Mouse (Mus musculus) heart, embryonic 11.5 days (tissue): ENCODE measurements around the gene Smim22. TPM values are rescaled to one million over a fixed set of nuclear protein-coding genes. Genes with fewer than 3 reads are reported as not detected.

Experiments
- ATAC-seq: fragments of 200-750 bp; cut with Nextera tagmentation; replicated peaks from 2 replicates; pipeline ENCODE4 v1.8.0; 2017; ENCODE audit warnings: moderate library complexity; ENCODE audit not compliant: insufficient number of reproducible peaks, low FRiP score, low TSS enrichment
- H3K27ac ChIP-seq: fragments of 300-500 bp; sonication (generic); 2 replicates; pipeline ENCODE4 v1.5.1; 2014; ENCODE audit warnings: mild to moderate bottlenecking, low read depth, low read length
- H3K27me3 ChIP-seq: fragments of 300-500 bp; sonication (generic); 2 replicates; pipeline ENCODE4 v1.6.1; 2014; ENCODE audit warnings: mild to moderate bottlenecking, low read length, mixed read lengths; ENCODE audit not compliant: control insufficient read depth, insufficient read depth
- H3K36me3 ChIP-seq: fragments of 300-500 bp; sonication (generic); 2 replicates; pipeline ENCODE4 v1.6.1; 2014; ENCODE audit warnings: mild to moderate bottlenecking, low read length, moderate library complexity, mixed read lengths; ENCODE audit not compliant: control insufficient read depth, insufficient read depth
- H3K4me1 ChIP-seq: fragments of 300-500 bp; sonication (generic); 2 replicates; pipeline ENCODE4 v1.6.1; 2014; ENCODE audit warnings: low read length; ENCODE audit not compliant: control insufficient read depth, insufficient read depth
- H3K4me2 ChIP-seq: fragments of 300-500 bp; sonication (generic); 2 replicates; pipeline ENCODE4 v1.6.1; 2014; ENCODE audit warnings: mild to moderate bottlenecking, moderate library complexity
- H3K4me3 ChIP-seq: fragments of 300-500 bp; sonication (generic); 2 replicates; pipeline ENCODE4 v1.5.1; 2014; ENCODE audit warnings: low read depth, low read length
- H3K9ac ChIP-seq: fragments of 300-500 bp; sonication (generic); 2 replicates; pipeline ENCODE4 v1.6.1; 2014; ENCODE audit warnings: mild to moderate bottlenecking, low read depth, low read length, moderate library complexity
- H3K9me3 ChIP-seq: fragments of 300-500 bp; sonication (generic); replicated peaks from 2 replicates; pipeline ENCODE4 v1.6.1; 2016; ENCODE audit warnings: low read length; ENCODE audit not compliant: control insufficient read depth
- WGBS: fragments of 180-500 bp; shearing (Covaris S2); extraction: QIAGEN DNeasy Blood & Tissue Kit; methylation state at CpG from one replicate; pipeline ENCODE4 v1.1.7; 2014; ENCODE audit not compliant: insufficient replicate concordance; 5-methylcytosine and 5-hydroxymethylcytosine counted together
- polyA plus RNA-seq: library from polyadenylated mRNA; unstranded; fragments of >200 nt; fragmentation: Nextera tagmentation; extraction: Ambion mirVana; gene quantifications from 2 replicates; pipeline ENCODE4 v1.2.1, GENCODE M21; 2014

The Smim22 gene
- polyA plus RNA-seq, 1 experiment from 2014 or later: 3.2 TPM

DNA sequence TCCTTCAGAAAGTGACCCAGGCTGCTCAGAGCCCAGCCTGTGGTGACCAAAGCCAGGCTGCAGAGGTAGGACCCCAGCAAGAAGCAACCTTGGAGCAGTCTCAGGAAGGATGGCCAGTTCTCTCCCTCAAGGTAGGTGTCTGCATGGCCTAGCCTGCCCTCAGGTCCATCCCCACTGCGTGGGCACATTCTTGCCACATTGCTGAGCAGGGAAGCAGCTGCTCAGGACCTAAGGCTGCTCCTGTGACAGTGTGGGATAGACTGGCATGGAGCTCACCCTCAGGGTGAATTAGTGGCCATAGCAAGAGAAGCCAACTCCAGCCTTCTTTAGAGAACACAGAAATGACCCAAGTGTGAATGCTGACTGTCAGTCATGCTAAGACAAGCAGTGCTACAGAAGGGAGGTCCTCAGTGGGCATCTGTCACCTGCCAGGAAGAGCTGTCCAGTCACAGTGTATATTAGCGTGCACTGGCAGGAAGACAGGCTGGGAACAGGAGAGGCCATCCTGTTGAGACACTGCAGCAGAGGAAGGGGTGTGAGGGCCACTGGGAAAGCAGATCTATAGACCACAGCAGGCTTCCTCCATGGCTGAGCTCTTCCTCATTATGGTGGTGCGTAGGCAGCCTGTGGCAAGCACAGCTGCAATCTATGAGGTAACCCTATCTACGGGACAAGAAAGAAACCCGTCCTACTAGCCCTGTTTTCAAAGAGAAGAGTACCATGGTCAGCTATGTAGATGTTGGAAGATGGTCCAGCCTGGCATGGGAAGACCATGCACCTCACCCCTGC, 37.8 kb upstream of the Smim22 start:
- H3K4me2 ChIP-seq: no peak overlapping the region
- 74% methylated on average over 5 of the region's 5 CpGs for WGBS
- no peak overlapping the region for H3K9ac ChIP-seq
- 0 out of 2 replicates have a peak, but pooled peaks cover 2% of the 10 kb centered on the region for H3K4me1 ChIP-seq
- no peak for ATAC-seq
- H3K36me3 ChIP-seq: no peaks in the 10 kb centered on the region
- H3K27me3 ChIP-seq: no peaks in the 10 kb centered on the region
- no peak overlapping the region for H3K4me3 ChIP-seq
- H3K9me3 ChIP-seq: no peaks in the 10 kb centered on the region
- H3K27ac ChIP-seq: no peak overlapping the region

DNA sequence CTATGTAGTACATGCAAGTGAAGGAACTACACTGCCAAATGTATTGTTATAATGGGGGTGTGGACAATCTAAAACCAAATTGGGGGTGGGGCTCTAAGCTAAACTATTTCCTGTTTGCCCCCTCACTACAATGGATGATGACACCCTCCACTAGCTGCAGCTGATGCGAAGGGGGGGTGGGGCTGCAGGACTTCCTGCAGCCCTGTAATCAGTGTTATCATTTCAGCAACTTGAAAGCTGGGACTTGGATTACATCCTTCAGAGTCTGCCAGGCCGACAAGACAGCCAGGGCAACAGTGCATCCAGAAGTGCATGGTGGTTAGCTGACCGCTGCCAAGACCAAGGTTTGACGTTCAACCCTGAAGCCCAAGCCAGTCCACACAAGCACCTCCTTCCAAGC, 35.5 kb upstream of the Smim22 start:
- H3K9me3 ChIP-seq: no peaks in the 10 kb centered on the region
- 45% methylated on average over 4 of the region's 4 CpGs for WGBS
- H3K27ac ChIP-seq: no peak overlapping the region
- no peak for ATAC-seq
- H3K27me3 ChIP-seq: no peaks in the 10 kb centered on the region
- no peak overlapping the region for H3K9ac ChIP-seq
- no peak overlapping the region for H3K4me2 ChIP-seq
- no peaks in the 10 kb centered on the region for H3K4me1 ChIP-seq
- H3K36me3 ChIP-seq: no peaks in the 10 kb centered on the region
- no peak overlapping the region for H3K4me3 ChIP-seq

DNA sequence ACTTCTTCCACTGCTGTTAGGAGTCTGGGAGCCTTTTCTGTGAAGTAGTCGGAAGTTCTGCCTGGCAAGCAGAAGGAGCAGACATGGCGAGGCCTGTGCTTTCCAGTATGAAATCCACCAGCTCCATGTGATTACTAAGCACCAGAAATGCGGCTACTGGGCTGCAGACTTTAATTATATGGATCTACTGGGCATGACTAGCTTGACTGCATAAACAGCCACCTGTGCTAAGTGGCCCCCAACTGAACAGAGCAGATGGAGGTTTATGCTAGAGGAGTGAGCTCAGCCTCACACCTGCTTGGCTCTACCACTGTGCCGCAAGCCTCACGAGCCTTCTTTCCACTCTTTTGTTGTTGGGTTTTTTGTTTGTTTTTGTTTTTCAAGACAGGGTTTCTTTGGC, 32.6 kb upstream of the Smim22 start:
- H3K27me3 ChIP-seq: no peaks in the 10 kb centered on the region
- no peak overlapping the region for H3K4me3 ChIP-seq
- no peak for ATAC-seq
- no peaks in the 10 kb centered on the region for H3K36me3 ChIP-seq
- H3K4me1 ChIP-seq: peaks cover 10% of the 10 kb centered on the region
- no peak overlapping the region for H3K9ac ChIP-seq
- no peak overlapping the region for H3K4me2 ChIP-seq
- no peak overlapping the region for H3K27ac ChIP-seq
- 79% methylated on average over 5 of the region's 5 CpGs for WGBS
- H3K9me3 ChIP-seq: no peaks in the 10 kb centered on the region

DNA sequence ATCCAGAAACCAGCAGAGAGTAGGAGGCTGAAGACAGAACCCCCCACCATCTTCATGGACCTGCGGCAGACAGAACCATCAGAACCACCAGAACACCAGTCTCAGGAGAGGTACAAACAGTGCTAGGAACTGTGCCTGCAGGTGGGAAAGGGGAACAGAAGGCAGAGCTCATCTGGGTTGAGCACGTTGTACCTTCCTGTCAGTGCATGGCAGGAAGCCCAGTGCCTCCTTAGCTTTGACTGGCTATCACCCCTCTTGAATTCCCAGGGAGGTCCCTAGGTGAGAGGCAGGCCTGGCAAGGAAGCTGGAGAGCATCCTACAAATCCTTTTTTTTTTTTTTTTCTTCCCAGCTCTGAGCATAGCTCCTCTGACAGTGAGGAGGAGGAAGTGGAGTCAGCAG, 30.9 kb upstream of the Smim22 start:
- Histone ChIP-seq H3K9ac (no peak overlapping the region), H3K36me3 (no peaks in the 10 kb centered on the region), H3K27me3 (no peaks in the 10 kb centered on the region), H3K4me1 (peaks cover 10% of the 10 kb centered on the region), H3K9me3 (no peaks in the 10 kb centered on the region), H3K4me3 (no peak overlapping the region), H3K27ac (no peak overlapping the region), H3K4me2 (no peak overlapping the region)
- 68% methylated on average over 2 of the region's 2 CpGs for WGBS
- ATAC-seq: no peak

DNA sequence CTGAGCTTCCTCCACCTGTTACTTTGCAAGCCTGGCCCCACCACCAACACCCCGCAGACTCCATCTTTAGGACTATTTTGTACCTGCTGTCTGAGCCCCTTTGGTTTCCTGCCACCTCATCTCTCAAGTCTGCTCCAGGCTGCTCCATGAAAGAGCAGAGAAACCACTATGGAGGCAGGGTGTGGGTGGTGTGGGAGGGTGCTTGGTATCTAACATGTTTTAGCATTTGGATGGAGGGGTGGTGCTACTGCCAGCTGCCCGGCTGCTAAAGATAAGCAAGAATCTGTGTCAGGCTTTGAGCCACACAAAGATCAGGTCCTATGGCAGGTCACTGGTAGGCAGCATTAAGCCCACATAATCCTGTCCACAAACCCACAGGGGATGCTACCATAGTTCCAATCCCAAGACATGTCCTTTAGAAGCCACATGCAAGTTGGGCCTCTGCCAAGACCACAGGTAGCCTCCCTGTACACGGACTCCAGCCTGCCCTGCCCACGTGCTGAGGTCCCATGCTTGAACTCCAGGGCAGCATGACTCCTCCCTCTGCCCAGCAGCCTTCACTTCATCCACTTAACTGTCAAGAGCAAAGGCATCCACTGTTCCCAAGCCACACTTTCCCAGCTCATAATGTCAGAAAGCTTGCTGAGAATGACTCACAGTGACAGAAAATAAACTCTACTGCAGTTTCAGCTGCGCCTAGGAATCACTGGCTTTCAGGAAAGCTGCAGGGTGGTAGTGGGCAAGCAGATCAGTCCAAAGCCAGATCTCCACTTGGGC, 28.6 kb upstream of the Smim22 start:
- Histone ChIP-seq H3K4me1 (peaks cover 10% of the 10 kb centered on the region), H3K9me3 (no peaks in the 10 kb centered on the region), H3K4me2 (no peak overlapping the region), H3K27ac (peak overlapping the region; percentile 60; the same call in 1 of the 2 replicates), H3K36me3 (no peaks in the 10 kb centered on the region), H3K27me3 (no peaks in the 10 kb centered on the region), H3K9ac (no peak overlapping the region), H3K4me3 (no peak overlapping the region)
- WGBS: 34% methylated on average over 5 of the region's 5 CpGs
- 0 out of 2 replicates have a peak, but pooled peaks have one; percentile 56 for ATAC-seq

DNA sequence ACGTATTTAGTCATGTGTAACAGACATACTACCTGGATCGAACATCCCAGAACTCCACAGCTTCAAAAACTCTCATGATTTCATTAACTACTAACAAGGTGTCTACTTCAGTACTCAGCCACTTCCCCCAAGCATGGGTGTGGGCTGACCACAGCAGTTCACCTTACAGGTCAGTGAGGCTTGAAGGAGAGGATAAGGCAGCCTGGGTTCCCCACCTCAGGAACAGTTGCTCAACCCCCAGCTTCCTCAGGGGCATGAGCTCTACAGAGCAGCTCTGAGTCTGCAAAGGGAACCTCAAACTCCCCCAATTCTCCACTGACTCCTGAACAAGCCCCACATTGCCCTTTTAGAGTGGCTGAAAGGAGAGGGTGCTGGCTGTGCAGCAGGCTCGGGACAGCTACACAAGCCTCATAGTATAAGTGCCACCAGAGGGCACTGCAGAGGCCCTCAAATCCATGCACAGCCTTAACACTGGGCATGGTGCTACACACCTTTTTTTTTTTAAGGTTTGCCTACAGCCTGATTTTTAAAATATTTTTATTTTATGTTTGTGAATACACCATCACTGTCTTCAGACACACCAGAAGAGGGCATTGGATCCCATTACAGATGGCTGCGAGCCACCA, 27.2 kb upstream of the Smim22 start:
- no peaks in the 10 kb centered on the region for H3K27me3 ChIP-seq
- H3K9ac ChIP-seq: no peak overlapping the region
- peaks cover 10% of the 10 kb centered on the region for H3K4me1 ChIP-seq
- no peak for ATAC-seq
- no peaks in the 10 kb centered on the region for H3K9me3 ChIP-seq
- no peaks in the 10 kb centered on the region for H3K36me3 ChIP-seq
- H3K4me2 ChIP-seq: no peak overlapping the region
- no peak overlapping the region for H3K27ac ChIP-seq
- WGBS: 78% methylated on average over 4 of the region's 4 CpGs
- H3K4me3 ChIP-seq: no peak overlapping the region

DNA sequence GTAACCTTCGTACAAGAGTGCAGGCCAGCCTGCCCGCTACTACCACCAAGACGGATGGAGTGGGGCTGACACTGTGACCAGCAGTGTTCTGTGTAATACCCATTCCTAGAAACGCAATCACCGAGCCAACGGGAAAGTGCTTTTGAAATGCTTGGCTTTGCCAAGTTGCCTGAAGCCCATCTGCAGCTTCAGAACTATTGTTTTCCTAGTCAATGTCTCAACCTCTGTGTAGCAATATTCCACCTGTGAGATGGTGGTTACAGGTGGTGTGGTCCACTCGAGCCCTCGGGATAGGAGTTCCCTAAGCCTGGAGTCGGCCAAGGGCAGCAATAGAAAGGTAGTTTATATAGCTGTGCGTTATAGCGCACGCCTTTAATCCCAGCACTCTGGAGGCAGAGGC, 22.4 kb upstream of the Smim22 start:
- H3K27me3 ChIP-seq: no peaks in the 10 kb centered on the region
- no peak overlapping the region for H3K4me2 ChIP-seq
- H3K9ac ChIP-seq: no peak overlapping the region
- H3K27ac ChIP-seq: no peak overlapping the region
- H3K4me1 ChIP-seq: no peaks in the 10 kb centered on the region
- 89% methylated on average over 12 of the region's 12 CpGs for WGBS
- H3K36me3 ChIP-seq: no peaks in the 10 kb centered on the region
- no peak for ATAC-seq
- H3K4me3 ChIP-seq: no peak overlapping the region
- H3K9me3 ChIP-seq: no peaks in the 10 kb centered on the region

DNA sequence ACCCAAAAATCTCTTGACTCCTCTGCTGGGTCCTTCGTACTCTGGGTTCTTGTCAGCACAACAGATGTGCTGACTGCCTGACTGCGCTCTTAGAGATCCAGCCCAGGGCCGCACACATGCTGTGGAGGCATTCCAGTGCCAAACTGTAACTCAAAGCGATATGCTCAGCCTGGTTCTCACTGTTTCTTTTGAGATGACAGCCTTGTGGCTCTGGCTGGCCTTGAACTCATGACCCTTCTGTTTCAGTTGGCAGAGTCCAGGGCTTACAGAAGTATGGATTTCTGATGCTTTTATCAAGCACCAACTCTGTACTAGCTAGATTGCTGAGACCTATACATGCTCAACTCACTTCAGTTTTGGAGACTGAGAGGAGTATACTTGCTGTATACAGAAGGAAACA, 13.8 kb upstream of the Smim22 start:
- no peak overlapping the region for H3K9ac ChIP-seq
- H3K27me3 ChIP-seq: no peaks in the 10 kb centered on the region
- 0 out of 2 replicates have a peak, but pooled peaks cover 2% of the 10 kb centered on the region for H3K4me1 ChIP-seq
- no peak overlapping the region for H3K4me3 ChIP-seq
- ATAC-seq: no peak
- no peaks in the 10 kb centered on the region for H3K36me3 ChIP-seq
- H3K4me2 ChIP-seq: no peak overlapping the region
- no peaks in the 10 kb centered on the region for H3K9me3 ChIP-seq
- H3K27ac ChIP-seq: no peak overlapping the region
- WGBS: 76% methylated on average over 4 of the region's 4 CpGs
